Mouse (Mus musculus): ENCODE data around the gene Olfr710. TPM values are rescaled to one million over a fixed set of nuclear protein-coding genes. Genes with fewer than 3 reads are reported as not detected.
"Not testable (repeated sequence)": the region's sequence is repeated elsewhere in the genome, so short reads cannot be mapped to it uniquely, and the experiment has no call there.

Gene Olfr710
- not detected for total RNA-seq (2021)
- not detected in 2 replicates for polyA plus RNA-seq (2012; rRNA removed)
- long read RNA-seq: 0 reads

- no peaks in the 10 kb centered on the region for H3K79me2 ChIP-seq (replicated peaks; ENCODE audit: control insufficient read depth, insufficient read depth, low read length)
- H3K27ac ChIP-seq: no peak within 1 kb of the TSS
- intact Hi-C loops (cut with DNase I): no loop called here
- H3K9ac ChIP-seq (ENCODE audit: low read depth, low read length): no peak within 1 kb of the TSS
- TF ChIP-seq EP300 (IDR thresholded peaks at IDR 0.05; ENCODE audit: insufficient read depth, low read depth, low read length): no peak
- no peak for TF ChIP-seq POLR2A (IDR thresholded peaks at IDR 0.05; ENCODE audit: insufficient read depth, low read depth, low read length)
- no peak for TF ChIP-seq CTCF (IDR thresholded peaks at IDR 0.05)
- H3K27me3 ChIP-seq (ENCODE audit: control insufficient read depth, insufficient read depth, low read length): no peaks in the 10 kb centered on the region
- WGBS: 65% methylated on average over 3 of the region's 3 CpGs
- no peak for DNase-seq
- no peaks in the 10 kb centered on the region for H3K36me3 ChIP-seq (ENCODE audit: control insufficient read depth, insufficient read depth, low read length)
- H3K4me1 ChIP-seq (ENCODE audit: control insufficient read depth, insufficient read depth, low read length): no peaks in the 10 kb centered on the region
- no peak within 1 kb of the TSS for H3K4me3 ChIP-seq
Measured at GRCm38 (mm10) chr7:106948212-106948611, at the start of gene Olfr710. Gene Olfr710 (minus strand): TSS chr7:106948312.

- no peak overlapping the region for H3K4me3 ChIP-seq
- WGBS: 74% methylated on average over 3 of the region's 3 CpGs
- intact Hi-C loops (cut with DNase I): no loop called here
- no peak for TF ChIP-seq EP300 (IDR thresholded peaks at IDR 0.05; ENCODE audit: insufficient read depth, low read depth, low read length)
- no peak for TF ChIP-seq CTCF (IDR thresholded peaks at IDR 0.05)
- no peak for TF ChIP-seq POLR2A (IDR thresholded peaks at IDR 0.05; ENCODE audit: insufficient read depth, low read depth, low read length)
- H3K36me3 ChIP-seq (ENCODE audit: control insufficient read depth, insufficient read depth, low read length): no peaks in the 10 kb centered on the region
- DNase-seq: no peak
- no peaks in the 10 kb centered on the region for H3K4me1 ChIP-seq (ENCODE audit: control insufficient read depth, insufficient read depth, low read length)
- no peak overlapping the region for H3K27ac ChIP-seq
- no peaks in the 10 kb centered on the region for H3K79me2 ChIP-seq (replicated peaks; ENCODE audit: control insufficient read depth, insufficient read depth, low read length)
- no peaks in the 10 kb centered on the region for H3K27me3 ChIP-seq (ENCODE audit: control insufficient read depth, insufficient read depth, low read length)
- H3K9ac ChIP-seq (ENCODE audit: low read depth, low read length): no peak overlapping the region
Measured at GRCm38 (mm10) chr7:106985236-106985635, 37.1 kb upstream of the Olfr710 start.

GRCm38 (mm10) chr7:106975353-106975752, 27.2 kb upstream of the Olfr710 start, which contains the start of gene Olfr711:
Gene Olfr711 (minus strand): TSS chr7:106975453.
- Histone ChIP-seq H3K27me3 (ENCODE audit: control insufficient read depth, insufficient read depth, low read length) (no peaks in the 10 kb centered on the region), H3K4me3 (no peak within 1 kb of the TSS), H3K36me3 (ENCODE audit: control insufficient read depth, insufficient read depth, low read length) (no peaks in the 10 kb centered on the region), H3K9ac (ENCODE audit: low read depth, low read length) (no peak within 1 kb of the TSS), H3K79me2 (replicated peaks; ENCODE audit: control insufficient read depth, insufficient read depth, low read length) (no peaks in the 10 kb centered on the region), H3K27ac (no peak within 1 kb of the TSS), H3K4me1 (ENCODE audit: control insufficient read depth, insufficient read depth, low read length) (no peaks in the 10 kb centered on the region)
- no peak for DNase-seq
- intact Hi-C loops (cut with DNase I): no loop called here
- WGBS: 42% methylated on average over 1 of the region's 1 CpGs
- TF ChIP-seq EP300 (IDR thresholded peaks at IDR 0.05; ENCODE audit: insufficient read depth, low read depth, low read length): no peak

GRCm38 (mm10) chr7:106967503-106967902, 19.4 kb upstream of the Olfr710 start:
- intact Hi-C loops (cut with DNase I): not testable (repeated sequence)
- peak; percentile 47 for TF ChIP-seq CTCF (IDR thresholded peaks at IDR 0.05)

GRCm38 (mm10) chr7:106963837-106964236, 15.7 kb upstream of the Olfr710 start, which contains the start of gene Olfr6:
Gene Olfr6 (minus strand): TSS chr7:106963937.
- H3K36me3 ChIP-seq (ENCODE audit: control insufficient read depth, insufficient read depth, low read length): no peaks in the 10 kb centered on the region
- TF ChIP-seq CTCF (IDR thresholded peaks at IDR 0.05) (no peak), POLR2A (IDR thresholded peaks at IDR 0.05; ENCODE audit: insufficient read depth, low read depth, low read length) (no peak), EP300 (IDR thresholded peaks at IDR 0.05; ENCODE audit: insufficient read depth, low read depth, low read length) (no peak)
- no peak for DNase-seq
- no peaks in the 10 kb centered on the region for H3K4me1 ChIP-seq (ENCODE audit: control insufficient read depth, insufficient read depth, low read length)
- WGBS: 69% methylated on average over 1 of the region's 1 CpGs
- H3K27ac ChIP-seq: no peak within 1 kb of the TSS
- H3K79me2 ChIP-seq (replicated peaks; ENCODE audit: control insufficient read depth, insufficient read depth, low read length): no peaks in the 10 kb centered on the region
- no peaks in the 10 kb centered on the region for H3K27me3 ChIP-seq (ENCODE audit: control insufficient read depth, insufficient read depth, low read length)
- intact Hi-C loops (cut with DNase I): no loop called here
- no peak within 1 kb of the TSS for H3K9ac ChIP-seq (ENCODE audit: low read depth, low read length)
- H3K4me3 ChIP-seq: no peak within 1 kb of the TSS

More at GRCm38 (mm10) chr7:106967503-106967902, 19.4 kb upstream of the Olfr710 start:
- not testable (repeated sequence) for H3K27me3 ChIP-seq (ENCODE audit: control insufficient read depth, insufficient read depth, low read length); H3K79me2 ChIP-seq (replicated peaks; ENCODE audit: control insufficient read depth, insufficient read depth, low read length); H3K9ac ChIP-seq (ENCODE audit: low read depth, low read length); H3K27ac ChIP-seq; H3K36me3 ChIP-seq (ENCODE audit: control insufficient read depth, insufficient read depth, low read length); H3K4me3 ChIP-seq; H3K4me1 ChIP-seq (ENCODE audit: control insufficient read depth, insufficient read depth, low read length); DNase-seq

- H3K36me3 ChIP-seq (ENCODE audit: control insufficient read depth, insufficient read depth, low read length): no peaks in the 10 kb centered on the region
- no peak for DNase-seq
- no peak within 1 kb of the TSS for H3K27ac ChIP-seq
- no peak within 1 kb of the TSS for H3K4me3 ChIP-seq
- H3K79me2 ChIP-seq (replicated peaks; ENCODE audit: control insufficient read depth, insufficient read depth, low read length): no peaks in the 10 kb centered on the region
- no peaks in the 10 kb centered on the region for H3K27me3 ChIP-seq (ENCODE audit: control insufficient read depth, insufficient read depth, low read length)
- no peak for TF ChIP-seq EP300 (IDR thresholded peaks at IDR 0.05; ENCODE audit: insufficient read depth, low read depth, low read length)
- no peak for TF ChIP-seq CTCF (IDR thresholded peaks at IDR 0.05)
- TF ChIP-seq POLR2A (IDR thresholded peaks at IDR 0.05; ENCODE audit: insufficient read depth, low read depth, low read length): no peak
- no peak within 1 kb of the TSS for H3K9ac ChIP-seq (ENCODE audit: low read depth, low read length)
- intact Hi-C loops (cut with DNase I): no loop called here
- no peaks in the 10 kb centered on the region for H3K4me1 ChIP-seq (ENCODE audit: control insufficient read depth, insufficient read depth, low read length)
Measured at GRCm38 (mm10) chr7:106932119-106932518, 16.0 kb downstream of the Olfr710 start, which contains the start of gene Olfr709-ps1. Gene Olfr709-ps1 (minus strand): TSS chr7:106932219.

GRCm38 (mm10) chr7:106920961-106921360, 27.2 kb downstream of the Olfr710 start:
- H3K4me1 ChIP-seq (ENCODE audit: control insufficient read depth, insufficient read depth, low read length); DNase-seq; H3K9ac ChIP-seq (ENCODE audit: low read depth, low read length); H3K4me3 ChIP-seq; H3K79me2 ChIP-seq (replicated peaks; ENCODE audit: control insufficient read depth, insufficient read depth, low read length); H3K36me3 ChIP-seq (ENCODE audit: control insufficient read depth, insufficient read depth, low read length); H3K27me3 ChIP-seq (ENCODE audit: control insufficient read depth, insufficient read depth, low read length); intact Hi-C loops (cut with DNase I); H3K27ac ChIP-seq: not testable (repeated sequence)
- WGBS: 83% methylated on average over 7 of the region's 7 CpGs
